Mouse (Mus musculus) lung, postnatal 0 days (tissue): ENCODE data around the gene Gm26965.

Source experiments
- CTCF ChIP-seq: IDR thresholded peaks from 2 replicates; pipeline ENCODE4 v1.5.1; 2016; ENCODE audit warnings: antibody characterized with exemption, mild to moderate bottlenecking
- EP300 ChIP-seq: IDR thresholded peaks from 2 replicates; pipeline ENCODE4 v1.6.1; 2016; ENCODE audit warnings: antibody characterized with exemption, mild to moderate bottlenecking, control low read depth

DNA sequence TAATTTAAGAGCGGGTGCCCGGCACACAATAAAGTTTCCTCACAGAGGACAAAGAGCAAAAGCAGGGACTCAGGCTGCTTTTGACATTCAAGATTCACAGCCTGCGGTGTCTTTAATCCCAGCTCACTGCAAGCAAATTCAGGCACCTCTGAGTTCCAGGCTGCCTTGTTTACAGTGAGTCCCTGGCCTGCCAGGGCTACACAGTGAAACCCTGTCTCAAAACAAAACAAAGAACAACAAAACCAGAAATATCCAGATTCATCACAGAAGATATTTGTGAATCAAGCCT, 74.0 kb downstream of the Gm26965 start:
- TF ChIP-seq CTCF = no peak
- no peak; the same call in 1 of the 2 replicates for TF ChIP-seq EP300
